Mouse (Mus musculus): ENCODE data around the gene Mthfsd. TPM values are rescaled to one million over a fixed set of nuclear protein-coding genes. Genes with fewer than 3 reads are reported as not detected.
A peak's percentile ranks its signal among the peaks of the same experiment; 100 is the strongest.
"Not testable (repeated sequence)": the region's sequence is repeated elsewhere in the genome, so short reads cannot be mapped to it uniquely, and the experiment has no call there.

The Mthfsd gene
- polyA plus RNA-seq (2014; fragmentation: Nextera tagmentation; extraction: Ambion mirVana), result 53.5 and 56.1 TPM in 2 replicates

GRCm38 (mm10) chr8:121107668-121108656, at the start of gene Mthfsd:
Mthfsd (minus strand) TSS chr8:121108392.
- H3K9ac ChIP-seq (ENCODE audit: low read depth, low read length), result peak within 1 kb of the TSS; percentile 67
- DNase-seq (ENCODE audit: low spot score) (peak; percentile 99), ATAC-seq (ENCODE audit: low FRiP score) (peak; percentile 93)
- peak within 1 kb of the TSS; percentile 70 for H3K4me2 ChIP-seq (replicated peaks; ENCODE audit: low read depth, low read length)
- peaks cover 10% of the 10 kb centered on the region for H3K4me1 ChIP-seq (replicated peaks; ENCODE audit: control insufficient read depth, insufficient read depth, low read length)
- H3K36me3 ChIP-seq (ENCODE audit: control insufficient read depth, insufficient read depth, low read length), result 0 out of 2 replicates have a peak, but pooled peaks cover 4% of the 10 kb centered on the region
- peak within 1 kb of the TSS; percentile 12; the same call in 1 of the 2 replicates for H3K27ac ChIP-seq (ENCODE audit: low read depth, low read length)
- H3K9me3 ChIP-seq (ENCODE audit: control insufficient read depth, low read length), result no peaks in the 10 kb centered on the region
- H3K4me3 ChIP-seq (ENCODE audit: low read depth, low read length), result peak within 1 kb of the TSS; percentile 61
- H3K27me3 ChIP-seq (ENCODE audit: control insufficient read depth, insufficient read depth, low read length), result peaks cover 9% of the 10 kb centered on the region; the same call in 1 of the 2 replicates
- WGBS, result 1% methylated on average over 75 of the region's 75 CpGs

GRCm38 (mm10) chr8:121156990-121157491, 48.8 kb upstream of the Mthfsd start:
- Histone ChIP-seq H3K36me3 (ENCODE audit: control insufficient read depth, insufficient read depth, low read length) (no peaks in the 10 kb centered on the region), H3K9me3 (ENCODE audit: control insufficient read depth, low read length) (no peaks in the 10 kb centered on the region), H3K4me2 (replicated peaks; ENCODE audit: low read depth, low read length) (no peak overlapping the region), H3K27ac (ENCODE audit: low read depth, low read length) (no peak overlapping the region), H3K4me3 (ENCODE audit: low read depth, low read length) (no peak overlapping the region), H3K4me1 (replicated peaks; ENCODE audit: control insufficient read depth, insufficient read depth, low read length) (no peaks in the 10 kb centered on the region), H3K27me3 (ENCODE audit: control insufficient read depth, insufficient read depth, low read length) (no peaks in the 10 kb centered on the region), H3K9ac (ENCODE audit: low read depth, low read length) (no peak overlapping the region)
- DNase-seq (ENCODE audit: low spot score), result no peak
- 90% methylated on average over 7 of the region's 7 CpGs for WGBS
- no peak for ATAC-seq (ENCODE audit: low FRiP score)

- no peaks in the 10 kb centered on the region for H3K9me3 ChIP-seq (ENCODE audit: control insufficient read depth, low read length)
- WGBS, result 63% methylated on average over 12 of the region's 12 CpGs
- no peak for DNase-seq (ENCODE audit: low spot score)
- ATAC-seq (ENCODE audit: low FRiP score), result no peak
- no peaks in the 10 kb centered on the region for H3K27me3 ChIP-seq (ENCODE audit: control insufficient read depth, insufficient read depth, low read length)
- H3K4me2 ChIP-seq (replicated peaks; ENCODE audit: low read depth, low read length), result no peak overlapping the region
- no peak overlapping the region for H3K4me3 ChIP-seq (ENCODE audit: low read depth, low read length)
- no peaks in the 10 kb centered on the region for H3K4me1 ChIP-seq (replicated peaks; ENCODE audit: control insufficient read depth, insufficient read depth, low read length)
- H3K9ac ChIP-seq (ENCODE audit: low read depth, low read length), result no peak overlapping the region
- H3K27ac ChIP-seq (ENCODE audit: low read depth, low read length), result no peak overlapping the region
- no peaks in the 10 kb centered on the region for H3K36me3 ChIP-seq (ENCODE audit: control insufficient read depth, insufficient read depth, low read length)
These were observed 44.2 kb upstream of the Mthfsd start for GRCm38 (mm10) chr8:121152394-121152793.

- Histone ChIP-seq H3K27me3 (ENCODE audit: control insufficient read depth, insufficient read depth, low read length) (0 out of 2 replicates have a peak, but pooled peaks cover under 1% of the 10 kb centered on the region), H3K4me1 (replicated peaks; ENCODE audit: control insufficient read depth, insufficient read depth, low read length) (no peaks in the 10 kb centered on the region), H3K36me3 (ENCODE audit: control insufficient read depth, insufficient read depth, low read length) (no peaks in the 10 kb centered on the region), H3K9ac (ENCODE audit: low read depth, low read length) (no peak overlapping the region), H3K27ac (ENCODE audit: low read depth, low read length) (no peak overlapping the region), H3K9me3 (ENCODE audit: control insufficient read depth, low read length) (no peaks in the 10 kb centered on the region), H3K4me3 (ENCODE audit: low read depth, low read length) (no peak overlapping the region), H3K4me2 (replicated peaks; ENCODE audit: low read depth, low read length) (no peak overlapping the region)
- 70% methylated on average over 8 of the region's 8 CpGs for WGBS
- DNase-seq (ENCODE audit: low spot score), result no peak
- ATAC-seq (ENCODE audit: low FRiP score), result no peak
These were observed 40.4 kb upstream of the Mthfsd start for GRCm38 (mm10) chr8:121148573-121149083.

GRCm38 (mm10) chr8:121145457-121146134, 37.4 kb upstream of the Mthfsd start:
- not testable (repeated sequence) for H3K4me3 ChIP-seq (ENCODE audit: low read depth, low read length); H3K27ac ChIP-seq (ENCODE audit: low read depth, low read length); H3K27me3 ChIP-seq (ENCODE audit: control insufficient read depth, insufficient read depth, low read length); H3K4me1 ChIP-seq (replicated peaks; ENCODE audit: control insufficient read depth, insufficient read depth, low read length); ATAC-seq (ENCODE audit: low FRiP score); H3K9ac ChIP-seq (ENCODE audit: low read depth, low read length); H3K4me2 ChIP-seq (replicated peaks; ENCODE audit: low read depth, low read length); DNase-seq (ENCODE audit: low spot score); H3K36me3 ChIP-seq (ENCODE audit: control insufficient read depth, insufficient read depth, low read length); H3K9me3 ChIP-seq (ENCODE audit: control insufficient read depth, low read length)
- WGBS, result 77% methylated on average over 4 of the region's 6 CpGs

GRCm38 (mm10) chr8:121136856-121137255, 28.7 kb upstream of the Mthfsd start:
- no peak for DNase-seq (ENCODE audit: low spot score)
- no peak overlapping the region for H3K27ac ChIP-seq (ENCODE audit: low read depth, low read length)
- no peak overlapping the region for H3K4me2 ChIP-seq (replicated peaks; ENCODE audit: low read depth, low read length)
- H3K36me3 ChIP-seq (ENCODE audit: control insufficient read depth, insufficient read depth, low read length), result no peaks in the 10 kb centered on the region
- no peak overlapping the region for H3K4me3 ChIP-seq (ENCODE audit: low read depth, low read length)
- H3K4me1 ChIP-seq (replicated peaks; ENCODE audit: control insufficient read depth, insufficient read depth, low read length), result no peaks in the 10 kb centered on the region
- H3K27me3 ChIP-seq (ENCODE audit: control insufficient read depth, insufficient read depth, low read length), result peaks cover 3% of the 10 kb centered on the region; the same call in 1 of the 2 replicates
- no peaks in the 10 kb centered on the region for H3K9me3 ChIP-seq (ENCODE audit: control insufficient read depth, low read length)
- no peak for ATAC-seq (ENCODE audit: low FRiP score)
- H3K9ac ChIP-seq (ENCODE audit: low read depth, low read length), result no peak overlapping the region
- 93% methylated on average over 6 of the region's 6 CpGs for WGBS

GRCm38 (mm10) chr8:121134512-121134911, 26.3 kb upstream of the Mthfsd start:
- ATAC-seq (ENCODE audit: low FRiP score), result no peak
- H3K36me3 ChIP-seq (ENCODE audit: control insufficient read depth, insufficient read depth, low read length), result no peaks in the 10 kb centered on the region
- no peak overlapping the region for H3K4me3 ChIP-seq (ENCODE audit: low read depth, low read length)
- no peak overlapping the region for H3K4me2 ChIP-seq (replicated peaks; ENCODE audit: low read depth, low read length)
- H3K9ac ChIP-seq (ENCODE audit: low read depth, low read length), result no peak overlapping the region
- no peak for DNase-seq (ENCODE audit: low spot score)
- peaks cover 23% of the 10 kb centered on the region for H3K27me3 ChIP-seq (ENCODE audit: control insufficient read depth, insufficient read depth, low read length)
- no peaks in the 10 kb centered on the region for H3K4me1 ChIP-seq (replicated peaks; ENCODE audit: control insufficient read depth, insufficient read depth, low read length)
- WGBS, result 85% methylated on average over 11 of the region's 11 CpGs
- no peak overlapping the region for H3K27ac ChIP-seq (ENCODE audit: low read depth, low read length)
- H3K9me3 ChIP-seq (ENCODE audit: control insufficient read depth, low read length), result no peaks in the 10 kb centered on the region

GRCm38 (mm10) chr8:121134102-121134501, 25.9 kb upstream of the Mthfsd start:
- no peak overlapping the region for H3K4me2 ChIP-seq (replicated peaks; ENCODE audit: low read depth, low read length)
- H3K9me3 ChIP-seq (ENCODE audit: control insufficient read depth, low read length), result no peaks in the 10 kb centered on the region
- no peak overlapping the region for H3K27ac ChIP-seq (ENCODE audit: low read depth, low read length)
- no peak for ATAC-seq (ENCODE audit: low FRiP score)
- H3K36me3 ChIP-seq (ENCODE audit: control insufficient read depth, insufficient read depth, low read length), result no peaks in the 10 kb centered on the region
- no peak overlapping the region for H3K9ac ChIP-seq (ENCODE audit: low read depth, low read length)
- WGBS, result 92% methylated on average over 10 of the region's 10 CpGs
- H3K27me3 ChIP-seq (ENCODE audit: control insufficient read depth, insufficient read depth, low read length), result peaks cover 27% of the 10 kb centered on the region
- no peak for DNase-seq (ENCODE audit: low spot score)
- no peak overlapping the region for H3K4me3 ChIP-seq (ENCODE audit: low read depth, low read length)
- no peaks in the 10 kb centered on the region for H3K4me1 ChIP-seq (replicated peaks; ENCODE audit: control insufficient read depth, insufficient read depth, low read length)

Measured in hindbrain, embryonic 11.5 days (tissue).